Mouse (Mus musculus) testis, adult 2 months (tissue): ENCODE measurements at regions not wholly inside any gene's neighbourhood (a gene's known extent, or its start where the extent isn't known, plus 50 kb on each side); places are given as distances from the start of the nearest gene placed in this dataset.

Experiments used
- H3K27ac ChIP-seq: fragments of 200-500 bp; 2 replicates; pipeline ENCODE4 v1.5.1; 2012; ENCODE audit warnings: low read depth, low read length; ENCODE audit not compliant: control insufficient read depth, insufficient read depth
- H3K27me3 ChIP-seq: fragments of 200-500 bp; 2 replicates; pipeline ENCODE4 v1.6.1; 2012; ENCODE audit warnings: mild to moderate bottlenecking, low read length, moderate library complexity; ENCODE audit not compliant: control insufficient read depth, insufficient read depth
- H3K36me3 ChIP-seq: fragments of 200-500 bp; 2 replicates; pipeline ENCODE4 v1.6.1; 2012; ENCODE audit warnings: mild to moderate bottlenecking, low read length; ENCODE audit not compliant: control insufficient read depth, insufficient read depth
- H3K4me1 ChIP-seq: fragments of 200-500 bp; 2 replicates; pipeline ENCODE4 v1.6.1; 2012; ENCODE audit warnings: low read length; ENCODE audit not compliant: control insufficient read depth, insufficient read depth
- H3K4me3 ChIP-seq: fragments of 200-500 bp; 2 replicates; pipeline ENCODE4 v1.5.1; 2012; ENCODE audit warnings: low read depth, mild to moderate bottlenecking, low read length, moderate library complexity, mixed read lengths; ENCODE audit not compliant: control insufficient read depth
- CTCF ChIP-seq: fragments of 200-500 bp; IDR thresholded peaks from 2 replicates; pipeline ENCODE4 v1.5.1; 2012; ENCODE audit warnings: low read depth, mild to moderate bottlenecking, inconsistent platforms, low read length, moderate library complexity; ENCODE audit not compliant: control insufficient read depth, insufficient read depth, insufficient replicate concordance
- POLR2A ChIP-seq: fragments of 200-500 bp; IDR thresholded peaks from 2 replicates; pipeline ENCODE4 v1.6.1; 2012; ENCODE audit warnings: low read depth, mild to moderate bottlenecking, inconsistent platforms, low read length, moderate library complexity; ENCODE audit not compliant: control insufficient read depth

- no peaks in the 10 kb centered on the region for H3K4me1 ChIP-seq
- H3K36me3 ChIP-seq, result no peaks in the 10 kb centered on the region
- H3K4me3 ChIP-seq, result no peak overlapping the region
- TF ChIP-seq POLR2A (no peak), CTCF (no peak)
- H3K27ac ChIP-seq, result no peak overlapping the region
- H3K27me3 ChIP-seq, result no peaks in the 10 kb centered on the region
Observed at GRCm38 (mm10) chr12:29323534-29323933, 204.7 kb upstream of the Myt1l start.

GRCm38 (mm10) chr12:29335839-29336469, 192.2 kb upstream of the Myt1l start:
- Histone ChIP-seq H3K4me3 (no peak overlapping the region), H3K4me1 (no peaks in the 10 kb centered on the region), H3K27ac (no peak overlapping the region), H3K36me3 (no peaks in the 10 kb centered on the region), H3K27me3 (no peaks in the 10 kb centered on the region)
- TF ChIP-seq CTCF (no peak), POLR2A (no peak)

GRCm38 (mm10) chr12:29337336-29337735, 190.8 kb upstream of the Myt1l start:
- Histone ChIP-seq H3K4me1 (no peaks in the 10 kb centered on the region), H3K27ac (no peak overlapping the region), H3K4me3 (peak overlapping the region; percentile 53; the same call in 1 of the 2 replicates), H3K36me3 (no peaks in the 10 kb centered on the region), H3K27me3 (no peaks in the 10 kb centered on the region)
- TF ChIP-seq POLR2A (no peak), CTCF (no peak)

DNA sequence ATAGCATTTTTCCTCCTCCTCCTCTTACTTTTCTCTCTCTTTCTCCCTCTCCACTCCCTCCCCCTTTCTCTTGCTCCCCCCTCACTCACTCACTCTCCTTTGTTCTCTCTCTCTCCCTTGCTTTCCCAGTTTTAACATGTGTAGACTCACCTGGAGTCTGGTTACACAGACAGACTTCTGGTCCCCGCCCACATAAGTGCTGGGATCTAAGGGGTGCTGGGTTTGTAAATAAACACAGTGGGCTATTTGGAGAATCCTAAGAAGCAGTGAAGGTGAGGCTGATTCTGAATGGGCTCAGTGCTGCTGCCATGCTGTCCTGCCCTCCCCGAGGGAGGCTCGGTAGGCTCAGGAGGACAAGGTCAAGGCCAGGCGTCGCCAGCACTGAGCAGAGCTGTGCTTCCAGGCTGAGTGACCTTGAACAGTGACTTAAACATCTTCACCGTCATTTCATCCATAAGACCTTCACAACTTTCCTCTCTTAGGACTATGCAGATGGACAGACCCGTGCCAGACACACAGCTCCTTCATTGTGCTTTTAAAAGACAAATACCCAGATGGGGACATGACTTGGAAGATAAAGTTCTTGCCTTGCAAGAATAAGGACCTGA, 186.7 kb upstream of the Myt1l start:
- Histone ChIP-seq H3K4me3 (no peak overlapping the region), H3K27me3 (no peaks in the 10 kb centered on the region), H3K36me3 (no peaks in the 10 kb centered on the region), H3K4me1 (no peaks in the 10 kb centered on the region), H3K27ac (no peak overlapping the region)
- TF ChIP-seq CTCF (no peak), POLR2A (no peak)

- no peak overlapping the region for H3K4me3 ChIP-seq
- no peaks in the 10 kb centered on the region for H3K36me3 ChIP-seq
- TF ChIP-seq POLR2A (no peak), CTCF (no peak)
- no peak overlapping the region for H3K27ac ChIP-seq
- no peaks in the 10 kb centered on the region for H3K4me1 ChIP-seq
- H3K27me3 ChIP-seq, result no peaks in the 10 kb centered on the region
Observed at GRCm38 (mm10) chr12:29343147-29343852, 184.9 kb upstream of the Myt1l start.

- TF ChIP-seq CTCF (no peak), POLR2A (no peak)
- H3K27ac ChIP-seq, result no peak overlapping the region
Observed at GRCm38 (mm10) chr12:29348698-29349097, 179.5 kb upstream of the Myt1l start.

DNA sequence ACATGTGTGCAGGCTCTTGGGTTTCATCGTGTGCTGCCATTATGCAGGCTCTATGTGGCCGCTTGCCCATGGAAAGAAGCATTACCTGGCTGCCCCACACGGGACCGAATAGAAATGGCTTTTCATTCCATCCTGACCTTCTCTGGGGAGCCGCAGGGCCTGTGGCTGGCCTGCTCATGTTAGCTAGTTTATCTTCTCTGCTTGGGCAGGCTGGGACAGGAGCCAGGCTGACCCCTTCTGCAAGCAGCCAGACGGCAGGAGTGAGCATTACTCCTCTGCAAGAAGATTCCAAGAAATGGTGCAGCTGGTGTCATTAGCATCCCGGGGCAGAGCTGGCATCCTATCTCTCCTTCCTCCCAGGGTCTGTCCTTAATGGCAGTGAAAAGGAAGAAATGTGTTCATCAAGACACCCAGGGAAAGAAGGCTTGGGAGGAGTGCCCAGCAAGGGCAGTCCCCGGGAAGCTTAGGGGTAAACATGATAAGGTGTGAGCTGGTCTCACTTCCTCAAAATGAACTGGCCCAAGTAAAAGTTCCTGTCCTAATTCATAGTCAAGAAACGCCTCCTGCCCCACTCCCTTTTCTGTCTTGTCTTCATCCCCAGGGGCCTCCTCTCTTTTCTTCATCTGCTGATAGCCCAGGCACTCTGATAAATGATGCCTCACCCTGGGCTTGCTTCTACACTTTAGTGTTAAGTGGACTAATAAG, 178.9 kb upstream of the Myt1l start:
- Histone ChIP-seq H3K27ac (no peak overlapping the region), H3K4me1 (no peaks in the 10 kb centered on the region), H3K4me3 (no peak overlapping the region), H3K27me3 (no peaks in the 10 kb centered on the region), H3K36me3 (no peaks in the 10 kb centered on the region)
- no peak for TF ChIP-seq CTCF
- TF ChIP-seq POLR2A, result no peak

More at GRCm38 (mm10) chr12:29348698-29349097, 179.5 kb upstream of the Myt1l start:
- Histone ChIP-seq H3K4me3 (no peak overlapping the region), H3K4me1 (no peaks in the 10 kb centered on the region), H3K36me3 (no peaks in the 10 kb centered on the region), H3K27me3 (no peaks in the 10 kb centered on the region)
